Mouse (Mus musculus): ENCODE data around the gene Daam2. TPM values are rescaled to one million over a fixed set of nuclear protein-coding genes. Genes with fewer than 3 reads are reported as not detected.
A peak's percentile ranks its signal among the peaks of the same experiment; 100 is the strongest.

The Daam2 gene
- polyA plus RNA-seq, 1 experiment: 1.5 TPM

- no peak overlapping the region for H3K4me3 ChIP-seq (ENCODE audit: insufficient read depth, poor library complexity, severe bottlenecking)
- H3K79me2 ChIP-seq (ENCODE audit: control insufficient read depth, insufficient read depth): peaks cover 12% of the 10 kb centered on the region
- no peak overlapping the region for H3ac ChIP-seq (ENCODE audit: control insufficient read depth, insufficient read length, low read depth)
- peaks cover 3% of the 10 kb centered on the region for H3K79me3 ChIP-seq (ENCODE audit: low read depth)
- H3K36me3 ChIP-seq (ENCODE audit: control insufficient read depth, insufficient read depth): peaks cover 50% of the 10 kb centered on the region
- no peak for TF ChIP-seq MYOD1 (IDR thresholded peaks at IDR 0.05; ENCODE audit: control insufficient read depth, insufficient read length, low read depth)
- TF ChIP-seq CEBPB (IDR thresholded peaks at IDR 0.05; ENCODE audit: low read depth): no peak
- TF ChIP-seq MYOG (IDR thresholded peaks at IDR 0.05; ENCODE audit: control insufficient read depth, extremely low read depth, insufficient read length): no peak
- TF ChIP-seq MAX (IDR thresholded peaks at IDR 0.05): no peak
- no peak for TF ChIP-seq CTCF (IDR thresholded peaks at IDR 0.05; ENCODE audit: control insufficient read depth, insufficient read depth, insufficient read length)
- no peak for TF ChIP-seq USF1 (IDR thresholded peaks at IDR 0.05; ENCODE audit: low read depth)
- H3K27me3 ChIP-seq (ENCODE audit: control insufficient read depth, insufficient read depth, insufficient read length): no peaks in the 10 kb centered on the region
These were observed 127.5 kb downstream of the Daam2 start for GRCm38 (mm10) chr17:49436631-49437030.

DNA sequence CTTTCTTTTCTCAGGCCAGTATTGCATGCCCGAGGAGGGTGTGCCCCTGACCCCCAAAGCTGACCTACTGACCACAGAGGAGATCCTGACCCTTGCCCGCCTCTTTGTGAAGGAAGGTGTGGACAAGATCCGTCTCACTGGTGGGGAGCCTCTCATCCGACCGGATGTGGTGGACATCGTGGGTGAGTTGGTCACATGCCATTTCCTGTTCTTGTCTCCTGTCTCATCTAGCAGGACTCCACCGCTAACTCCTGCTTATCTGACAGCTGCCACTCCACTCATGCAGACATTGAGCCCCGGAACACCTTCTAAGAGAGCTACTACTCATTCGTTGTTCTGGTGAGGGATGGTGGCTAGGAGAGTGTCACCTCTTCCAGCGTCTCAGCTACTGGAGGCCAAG is 129.1 kb downstream of the Daam2 start:
- Histone ChIP-seq H3K79me2 (ENCODE audit: control insufficient read depth, insufficient read depth) (peaks cover 12% of the 10 kb centered on the region), H3K36me3 (ENCODE audit: control insufficient read depth, insufficient read depth) (peaks cover 43% of the 10 kb centered on the region)
- no peak for TF ChIP-seq USF1 (IDR thresholded peaks at IDR 0.05; ENCODE audit: low read depth)
- no peak for TF ChIP-seq MAX (IDR thresholded peaks at IDR 0.05)
- no peak for TF ChIP-seq FOSL1 (IDR thresholded peaks at IDR 0.05; ENCODE audit: insufficient read depth, low read length, poor library complexity, severe bottlenecking)
- no peak for TF ChIP-seq MYOG (IDR thresholded peaks at IDR 0.05; ENCODE audit: control insufficient read depth, extremely low read depth, insufficient read length)
- TF ChIP-seq CEBPB (IDR thresholded peaks at IDR 0.05; ENCODE audit: low read depth): no peak
- no peak for TF ChIP-seq MYOD1 (IDR thresholded peaks at IDR 0.05; ENCODE audit: control insufficient read depth, insufficient read length, low read depth)
- no peak for TF ChIP-seq CTCF (IDR thresholded peaks at IDR 0.05; ENCODE audit: control insufficient read depth, insufficient read depth, insufficient read length)

GRCm38 (mm10) chr17:49434236-49434635 is 129.9 kb downstream of the Daam2 start:
- Histone ChIP-seq H3ac (ENCODE audit: control insufficient read depth, insufficient read length, low read depth) (no peak overlapping the region), H3K79me3 (ENCODE audit: low read depth) (peaks cover 3% of the 10 kb centered on the region), H3K36me3 (ENCODE audit: control insufficient read depth, insufficient read depth) (peaks cover 42% of the 10 kb centered on the region), H3K79me2 (ENCODE audit: control insufficient read depth, insufficient read depth) (peaks cover 17% of the 10 kb centered on the region), H3K27me3 (ENCODE audit: control insufficient read depth, insufficient read depth, insufficient read length) (no peaks in the 10 kb centered on the region), H3K4me3 (ENCODE audit: insufficient read depth, poor library complexity, severe bottlenecking) (no peak overlapping the region)
- TF ChIP-seq MYOD1 (IDR thresholded peaks at IDR 0.05; ENCODE audit: control insufficient read depth, insufficient read length, low read depth): no peak
- TF ChIP-seq FOSL1 (IDR thresholded peaks at IDR 0.05; ENCODE audit: insufficient read depth, low read length, poor library complexity, severe bottlenecking): no peak
- no peak for TF ChIP-seq USF1 (IDR thresholded peaks at IDR 0.05; ENCODE audit: low read depth)
- no peak for TF ChIP-seq MAX (IDR thresholded peaks at IDR 0.05)
- TF ChIP-seq CEBPB (IDR thresholded peaks at IDR 0.05; ENCODE audit: low read depth): no peak
- no peak for TF ChIP-seq CTCF (IDR thresholded peaks at IDR 0.05; ENCODE audit: control insufficient read depth, insufficient read depth, insufficient read length)
- TF ChIP-seq MYOG (IDR thresholded peaks at IDR 0.05; ENCODE audit: control insufficient read depth, extremely low read depth, insufficient read length): no peak

More for the DNA sequence above, 129.1 kb downstream of the Daam2 start:
- Histone ChIP-seq H3K4me3 (ENCODE audit: insufficient read depth, poor library complexity, severe bottlenecking) (no peak overlapping the region), H3K27me3 (ENCODE audit: control insufficient read depth, insufficient read depth, insufficient read length) (no peaks in the 10 kb centered on the region), H3K79me3 (ENCODE audit: low read depth) (peaks cover 3% of the 10 kb centered on the region), H3ac (ENCODE audit: control insufficient read depth, insufficient read length, low read depth) (no peak overlapping the region)

GRCm38 (mm10) chr17:49433071-49433470 is 131.1 kb downstream of the Daam2 start:
- Histone ChIP-seq H3ac (ENCODE audit: control insufficient read depth, insufficient read length, low read depth) (no peak overlapping the region), H3K79me3 (ENCODE audit: low read depth) (peaks cover 5% of the 10 kb centered on the region), H3K27me3 (ENCODE audit: control insufficient read depth, insufficient read depth, insufficient read length) (no peaks in the 10 kb centered on the region), H3K4me3 (ENCODE audit: insufficient read depth, poor library complexity, severe bottlenecking) (no peak overlapping the region), H3K79me2 (ENCODE audit: control insufficient read depth, insufficient read depth) (peaks cover 27% of the 10 kb centered on the region), H3K36me3 (ENCODE audit: control insufficient read depth, insufficient read depth) (peaks cover 42% of the 10 kb centered on the region)
- no peak for TF ChIP-seq USF1 (IDR thresholded peaks at IDR 0.05; ENCODE audit: low read depth)
- TF ChIP-seq MYOD1 (IDR thresholded peaks at IDR 0.05; ENCODE audit: control insufficient read depth, insufficient read length, low read depth): no peak
- no peak for TF ChIP-seq MAX (IDR thresholded peaks at IDR 0.05)
- no peak for TF ChIP-seq CTCF (IDR thresholded peaks at IDR 0.05; ENCODE audit: control insufficient read depth, insufficient read depth, insufficient read length)
- TF ChIP-seq MYOG (IDR thresholded peaks at IDR 0.05; ENCODE audit: control insufficient read depth, extremely low read depth, insufficient read length): no peak
- TF ChIP-seq FOSL1 (IDR thresholded peaks at IDR 0.05; ENCODE audit: insufficient read depth, low read length, poor library complexity, severe bottlenecking): no peak
- no peak for TF ChIP-seq CEBPB (IDR thresholded peaks at IDR 0.05; ENCODE audit: low read depth)

- H3K79me3 ChIP-seq (ENCODE audit: low read depth): peaks cover 5% of the 10 kb centered on the region
- no peak overlapping the region for H3ac ChIP-seq (ENCODE audit: control insufficient read depth, insufficient read length, low read depth)
- no peak overlapping the region for H3K4me3 ChIP-seq (ENCODE audit: insufficient read depth, poor library complexity, severe bottlenecking)
- H3K79me2 ChIP-seq (ENCODE audit: control insufficient read depth, insufficient read depth): peaks cover 27% of the 10 kb centered on the region
- H3K36me3 ChIP-seq (ENCODE audit: control insufficient read depth, insufficient read depth): peaks cover 40% of the 10 kb centered on the region
- TF ChIP-seq CEBPB (IDR thresholded peaks at IDR 0.05; ENCODE audit: low read depth) (peak; percentile 56), CTCF (IDR thresholded peaks at IDR 0.05; ENCODE audit: control insufficient read depth, insufficient read depth, insufficient read length) (no peak), MYOG (IDR thresholded peaks at IDR 0.05; ENCODE audit: control insufficient read depth, extremely low read depth, insufficient read length) (no peak)
- H3K27me3 ChIP-seq (ENCODE audit: control insufficient read depth, insufficient read depth, insufficient read length): no peaks in the 10 kb centered on the region
These were observed 132.0 kb downstream of the Daam2 start for GRCm38 (mm10) chr17:49432071-49432711.

- peaks cover 31% of the 10 kb centered on the region for H3K36me3 ChIP-seq (ENCODE audit: control insufficient read depth, insufficient read depth)
- peaks cover 27% of the 10 kb centered on the region for H3K79me2 ChIP-seq (ENCODE audit: control insufficient read depth, insufficient read depth)
- H3ac ChIP-seq (ENCODE audit: control insufficient read depth, insufficient read length, low read depth): no peak overlapping the region
- no peaks in the 10 kb centered on the region for H3K27me3 ChIP-seq (ENCODE audit: control insufficient read depth, insufficient read depth, insufficient read length)
- no peak overlapping the region for H3K4me3 ChIP-seq (ENCODE audit: insufficient read depth, poor library complexity, severe bottlenecking)
- TF ChIP-seq MYOD1 (IDR thresholded peaks at IDR 0.05; ENCODE audit: control insufficient read depth, insufficient read length, low read depth) (no peak), MAX (IDR thresholded peaks at IDR 0.05) (no peak), CEBPB (IDR thresholded peaks at IDR 0.05; ENCODE audit: low read depth) (no peak), USF1 (IDR thresholded peaks at IDR 0.05; ENCODE audit: low read depth) (no peak), MYOG (IDR thresholded peaks at IDR 0.05; ENCODE audit: control insufficient read depth, extremely low read depth, insufficient read length) (no peak), FOSL1 (IDR thresholded peaks at IDR 0.05; ENCODE audit: insufficient read depth, low read length, poor library complexity, severe bottlenecking) (no peak), CTCF (IDR thresholded peaks at IDR 0.05; ENCODE audit: control insufficient read depth, insufficient read depth, insufficient read length) (no peak)
- peaks cover 5% of the 10 kb centered on the region for H3K79me3 ChIP-seq (ENCODE audit: low read depth)
These were observed 133.0 kb downstream of the Daam2 start for GRCm38 (mm10) chr17:49431176-49431575.

Measured in C2C12 (cell line).